In genomic region chr14:78375746-78376495, GRCm38 (mm10) we compare ENCODE assay signal across 23 mouse cellular contexts.
DNase-seq lines count a peak whose midpoint lies in the region; ATAC-seq and TF ChIP-seq lines count a peak whose summit lies in the region.
"Had no signal": no experiment of that assay in that cellular context is flagged by ENCODE, and none has a peak within 500 bp of the region (broad histone marks: within the 10 kb centered on the region; RNA-seq: fewer than 3 reads in every experiment).

No protein-coding gene starts in this region.

- peak; percentile 79 for DNase-seq in 3T3-L1 (ENCODE audit: low read depth, low spot score)
- DNase-seq in NIH3T3 (ENCODE audit: low read depth): peak; percentile 53
- DNase-seq in fibroblast of lung, adult 2 months (ENCODE audit: low read depth): peak; percentile 46
- no peak for DNase-seq in gastrocnemius, postnatal 14 days
- DNase-seq in spleen, postnatal 36 days (ENCODE audit: low spot score in 2 of 2): no peak
- no peak for DNase-seq in adrenal gland, adult 18-20 months (ENCODE audit: low spot score in 2 of 2)
- DNase-seq: adrenal gland, adult 8-10 months; adrenal gland, postnatal 14 days; adrenal gland, postnatal 36 days; B cell, adult 2 months; cerebellum, adult 11-12 months; cerebellum, adult 2 months; cerebellum, adult 9-10 months; cerebellum, postnatal 10 days; cerebellum, postnatal 25 days; forebrain, postnatal 0 days had no signal

- H3K4me2 ChIP-seq in intestine, embryonic 15.5 days (replicated peaks): no peak overlapping the region
- H3K4me2 ChIP-seq: embryonic facial prominence, embryonic 12.5 days; forebrain, embryonic 13.5 days; forebrain, embryonic 15.5 days had no signal

- no peaks in the 10 kb centered on the region for H3K79me2 ChIP-seq in C2C12 (ENCODE audit: control insufficient read depth, insufficient read depth)

- no peak overlapping the region for H3K9ac ChIP-seq in intestine, embryonic 15.5 days
- H3K9ac ChIP-seq: embryonic facial prominence, embryonic 12.5 days; forebrain, embryonic 13.5 days; forebrain, embryonic 15.5 days; forebrain, postnatal 0 days had no signal

- no peaks in the 10 kb centered on the region for H3K36me3 ChIP-seq in C2C12 (ENCODE audit: control insufficient read depth, insufficient read depth)
- H3K36me3 ChIP-seq in intestine, embryonic 15.5 days: no peaks in the 10 kb centered on the region
- H3K36me3 ChIP-seq: embryonic facial prominence, embryonic 10.5 days; embryonic facial prominence, embryonic 12.5 days; forebrain, embryonic 15.5 days had no signal

- no peak for ATAC-seq in intestine, embryonic 15.5 days
- ATAC-seq: forebrain, embryonic 13.5 days; forebrain, embryonic 15.5 days; forebrain, postnatal 0 days had no signal

- H3K9me3 ChIP-seq in intestine, embryonic 15.5 days: no peaks in the 10 kb centered on the region
- H3K9me3 ChIP-seq: embryonic facial prominence, embryonic 10.5 days; embryonic facial prominence, embryonic 12.5 days; forebrain, embryonic 13.5 days; forebrain, embryonic 15.5 days had no signal

- H3K4me1 ChIP-seq in intestine, embryonic 15.5 days (replicated peaks): no peaks in the 10 kb centered on the region
- H3K4me1 ChIP-seq: embryonic facial prominence, embryonic 12.5 days; forebrain, embryonic 13.5 days; forebrain, embryonic 15.5 days had no signal

- no peak overlapping the region for H3ac ChIP-seq in C2C12 (ENCODE audit: control insufficient read depth, insufficient read length, low read depth)

- no peaks in the 10 kb centered on the region for H3K79me3 ChIP-seq in C2C12 (ENCODE audit: low read depth)

- 78% methylated on average over 3 of the region's 3 CpGs for WGBS in intestine, embryonic 15.5 days

- no peak overlapping the region for H3K27ac ChIP-seq in intestine, embryonic 15.5 days
- H3K27ac ChIP-seq: embryonic facial prominence, embryonic 10.5 days; embryonic facial prominence, embryonic 12.5 days; forebrain, embryonic 13.5 days; forebrain, embryonic 15.5 days had no signal

- intact Hi-C loops in gastrocnemius, postnatal 14 days (cut with DNase I; ENCODE audit: low total_unique reads): no loop called here

- no peak for TF ChIP-seq CTCF in C2C12 (IDR thresholded peaks at IDR 0.05; ENCODE audit: control insufficient read depth, insufficient read depth, insufficient read length)

- H3K4me3 ChIP-seq in C2C12 (ENCODE audit: insufficient read depth, poor library complexity, severe bottlenecking): no peak overlapping the region
- no peak overlapping the region for H3K4me3 ChIP-seq in intestine, embryonic 15.5 days (replicated peaks)
- H3K4me3 ChIP-seq: embryonic facial prominence, embryonic 10.5 days; embryonic facial prominence, embryonic 12.5 days; erythroblast, embryonic 14.5 days; forebrain, embryonic 13.5 days; forebrain, embryonic 15.5 days had no signal

- H3K27me3 ChIP-seq in C2C12 (ENCODE audit: control insufficient read depth, insufficient read depth, insufficient read length): no peaks in the 10 kb centered on the region
- H3K27me3 ChIP-seq in intestine, embryonic 15.5 days (replicated peaks): no peaks in the 10 kb centered on the region
- H3K27me3 ChIP-seq: embryonic facial prominence, embryonic 12.5 days; forebrain, embryonic 13.5 days; forebrain, embryonic 15.5 days had no signal

TF ChIP-seq in C2C12, 6 proteins besides CTCF, POLR2A, EP300 and RAD21:
- TF ChIP-seq MYOG (IDR thresholded peaks at IDR 0.05; ENCODE audit: control insufficient read depth, extremely low read depth, insufficient read length): no peak
- peak; percentile 69 for TF ChIP-seq USF1 (IDR thresholded peaks at IDR 0.05; ENCODE audit: low read depth)
- peak; percentile 72 for TF ChIP-seq MAX (IDR thresholded peaks at IDR 0.05)
- no peak for TF ChIP-seq CEBPB (IDR thresholded peaks at IDR 0.05; ENCODE audit: low read depth)
- TF ChIP-seq FOSL1 (IDR thresholded peaks at IDR 0.05; ENCODE audit: insufficient read depth, low read length, poor library complexity, severe bottlenecking): no peak
- TF ChIP-seq MYOD1 (IDR thresholded peaks at IDR 0.05; ENCODE audit: control insufficient read depth, insufficient read length, low read depth): no peak

Comparison
In these comparisons a context has a peak if more than half of its experiments do, and no peak if none do; other contexts are left out.
1. DNase-seq: peak in 3T3-L1 (single experiment), NIH3T3 (single experiment) and fibroblast of lung, adult 2 months (single experiment); none in gastrocnemius, postnatal 14 days (single experiment), spleen, postnatal 36 days (0 of 2) and adrenal gland, adult 18-20 months (0 of 2).